Mouse (Mus musculus): ENCODE data around the gene 1190007I07Rik. TPM values are rescaled to one million over a fixed set of nuclear protein-coding genes. Genes with fewer than 3 reads are reported as not detected.

The 1190007I07Rik gene
- polyA plus RNA-seq, 1 experiment from 2014 or later = 55.6 TPM

- Histone ChIP-seq H3K36me3 (ENCODE audit: control insufficient read depth, insufficient read depth, low read length) (peaks cover 14% of the 10 kb centered on the region), H3K4me1 (ENCODE audit: control insufficient read depth, insufficient read depth, low read length) (no peaks in the 10 kb centered on the region), H3K27ac (ENCODE audit: low read length) (no peak overlapping the region), H3K27me3 (ENCODE audit: control insufficient read depth, insufficient read depth, low read length) (no peaks in the 10 kb centered on the region), H3K4me2 (replicated peaks; ENCODE audit: low read depth, low read length) (no peak overlapping the region), H3K9me3 (ENCODE audit: control insufficient read depth, low read depth, low read length) (no peaks in the 10 kb centered on the region), H3K9ac (replicated peaks; ENCODE audit: low read depth, low read length) (no peak overlapping the region), H3K4me3 (ENCODE audit: low read depth, low read length) (no peak overlapping the region)
- WGBS = 66% methylated on average over 5 of the region's 5 CpGs
- ATAC-seq (ENCODE audit: insufficient number of reproducible peaks, insufficient read depth, low FRiP score, low read depth) = no peak
Observed at GRCm38 (mm10) chr10:82652625-82653024, 29.6 kb upstream of the 1190007I07Rik start.

GRCm38 (mm10) chr10:82651221-82651620 lies 28.2 kb upstream of the 1190007I07Rik start:
- peaks cover 26% of the 10 kb centered on the region for H3K36me3 ChIP-seq (ENCODE audit: control insufficient read depth, insufficient read depth, low read length)
- H3K9ac ChIP-seq (replicated peaks; ENCODE audit: low read depth, low read length) = no peak overlapping the region
- H3K27me3 ChIP-seq (ENCODE audit: control insufficient read depth, insufficient read depth, low read length) = no peaks in the 10 kb centered on the region
- no peaks in the 10 kb centered on the region for H3K9me3 ChIP-seq (ENCODE audit: control insufficient read depth, low read depth, low read length)
- H3K4me2 ChIP-seq (replicated peaks; ENCODE audit: low read depth, low read length) = no peak overlapping the region
- ATAC-seq (ENCODE audit: insufficient number of reproducible peaks, insufficient read depth, low FRiP score, low read depth) = no peak
- H3K4me3 ChIP-seq (ENCODE audit: low read depth, low read length) = no peak overlapping the region
- WGBS = 89% methylated on average over 5 of the region's 5 CpGs
- H3K27ac ChIP-seq (ENCODE audit: low read length) = no peak overlapping the region
- H3K4me1 ChIP-seq (ENCODE audit: control insufficient read depth, insufficient read depth, low read length) = no peaks in the 10 kb centered on the region

GRCm38 (mm10) chr10:82647205-82647811 lies 24.3 kb upstream of the 1190007I07Rik start:
- no peak for ATAC-seq (ENCODE audit: insufficient number of reproducible peaks, insufficient read depth, low FRiP score, low read depth)
- Histone ChIP-seq H3K9ac (replicated peaks; ENCODE audit: low read depth, low read length) (no peak overlapping the region), H3K4me1 (ENCODE audit: control insufficient read depth, insufficient read depth, low read length) (no peaks in the 10 kb centered on the region), H3K36me3 (ENCODE audit: control insufficient read depth, insufficient read depth, low read length) (peaks cover 54% of the 10 kb centered on the region), H3K9me3 (ENCODE audit: control insufficient read depth, low read depth, low read length) (no peaks in the 10 kb centered on the region), H3K27ac (ENCODE audit: low read length) (no peak overlapping the region), H3K4me2 (replicated peaks; ENCODE audit: low read depth, low read length) (no peak overlapping the region), H3K27me3 (ENCODE audit: control insufficient read depth, insufficient read depth, low read length) (no peaks in the 10 kb centered on the region), H3K4me3 (ENCODE audit: low read depth, low read length) (no peak overlapping the region)
- 70% methylated on average over 17 of the region's 17 CpGs for WGBS

- Histone ChIP-seq H3K36me3 (ENCODE audit: control insufficient read depth, insufficient read depth, low read length) (peaks cover 59% of the 10 kb centered on the region), H3K27ac (ENCODE audit: low read length) (no peak overlapping the region), H3K4me3 (ENCODE audit: low read depth, low read length) (no peak overlapping the region), H3K4me2 (replicated peaks; ENCODE audit: low read depth, low read length) (no peak overlapping the region), H3K4me1 (ENCODE audit: control insufficient read depth, insufficient read depth, low read length) (no peaks in the 10 kb centered on the region), H3K9me3 (ENCODE audit: control insufficient read depth, low read depth, low read length) (no peaks in the 10 kb centered on the region), H3K27me3 (ENCODE audit: control insufficient read depth, insufficient read depth, low read length) (no peaks in the 10 kb centered on the region), H3K9ac (replicated peaks; ENCODE audit: low read depth, low read length) (no peak overlapping the region)
- WGBS = 92% methylated on average over 8 of the region's 8 CpGs
- no peak for ATAC-seq (ENCODE audit: insufficient number of reproducible peaks, insufficient read depth, low FRiP score, low read depth)
Observed at GRCm38 (mm10) chr10:82646083-82646482, 23.1 kb upstream of the 1190007I07Rik start.

GRCm38 (mm10) chr10:82641481-82641880 lies 18.5 kb upstream of the 1190007I07Rik start:
- Histone ChIP-seq H3K27me3 (ENCODE audit: control insufficient read depth, insufficient read depth, low read length) (no peaks in the 10 kb centered on the region), H3K9me3 (ENCODE audit: control insufficient read depth, low read depth, low read length) (no peaks in the 10 kb centered on the region), H3K27ac (ENCODE audit: low read length) (no peak overlapping the region), H3K4me3 (ENCODE audit: low read depth, low read length) (no peak overlapping the region), H3K36me3 (ENCODE audit: control insufficient read depth, insufficient read depth, low read length) (peaks cover 66% of the 10 kb centered on the region), H3K4me2 (replicated peaks; ENCODE audit: low read depth, low read length) (no peak overlapping the region), H3K4me1 (ENCODE audit: control insufficient read depth, insufficient read depth, low read length) (no peaks in the 10 kb centered on the region), H3K9ac (replicated peaks; ENCODE audit: low read depth, low read length) (no peak overlapping the region)
- ATAC-seq (ENCODE audit: insufficient number of reproducible peaks, insufficient read depth, low FRiP score, low read depth) = no peak
- 92% methylated on average over 9 of the region's 9 CpGs for WGBS

GRCm38 (mm10) chr10:82639032-82639698 lies 16.1 kb upstream of the 1190007I07Rik start:
- Histone ChIP-seq H3K27me3 (ENCODE audit: control insufficient read depth, insufficient read depth, low read length) (no peaks in the 10 kb centered on the region), H3K4me1 (ENCODE audit: control insufficient read depth, insufficient read depth, low read length) (no peaks in the 10 kb centered on the region), H3K9me3 (ENCODE audit: control insufficient read depth, low read depth, low read length) (no peaks in the 10 kb centered on the region), H3K9ac (replicated peaks; ENCODE audit: low read depth, low read length) (no peak overlapping the region), H3K27ac (ENCODE audit: low read length) (no peak overlapping the region), H3K4me3 (ENCODE audit: low read depth, low read length) (no peak overlapping the region), H3K4me2 (replicated peaks; ENCODE audit: low read depth, low read length) (no peak overlapping the region), H3K36me3 (ENCODE audit: control insufficient read depth, insufficient read depth, low read length) (peaks cover 51% of the 10 kb centered on the region)
- WGBS = 91% methylated on average over 8 of the region's 8 CpGs
- ATAC-seq (ENCODE audit: insufficient number of reproducible peaks, insufficient read depth, low FRiP score, low read depth) = no peak

GRCm38 (mm10) chr10:82636321-82636720 lies 13.3 kb upstream of the 1190007I07Rik start:
- Histone ChIP-seq H3K9me3 (ENCODE audit: control insufficient read depth, low read depth, low read length) (0 out of 2 replicates have a peak, but pooled peaks cover 3% of the 10 kb centered on the region), H3K9ac (replicated peaks; ENCODE audit: low read depth, low read length) (no peak overlapping the region), H3K4me3 (ENCODE audit: low read depth, low read length) (no peak overlapping the region), H3K4me2 (replicated peaks; ENCODE audit: low read depth, low read length) (no peak overlapping the region), H3K36me3 (ENCODE audit: control insufficient read depth, insufficient read depth, low read length) (peaks cover 35% of the 10 kb centered on the region), H3K27ac (ENCODE audit: low read length) (no peak overlapping the region), H3K27me3 (ENCODE audit: control insufficient read depth, insufficient read depth, low read length) (no peaks in the 10 kb centered on the region), H3K4me1 (ENCODE audit: control insufficient read depth, insufficient read depth, low read length) (no peaks in the 10 kb centered on the region; the same call in 1 of the 2 replicates)
- WGBS = 93% methylated on average over 3 of the region's 3 CpGs
- no peak for ATAC-seq (ENCODE audit: insufficient number of reproducible peaks, insufficient read depth, low FRiP score, low read depth)

GRCm38 (mm10) chr10:82634348-82634747 lies 11.3 kb upstream of the 1190007I07Rik start:
- 99% methylated on average over 7 of the region's 7 CpGs for WGBS
- Histone ChIP-seq H3K27me3 (ENCODE audit: control insufficient read depth, insufficient read depth, low read length) (no peaks in the 10 kb centered on the region), H3K9me3 (ENCODE audit: control insufficient read depth, low read depth, low read length) (0 out of 2 replicates have a peak, but pooled peaks cover 3% of the 10 kb centered on the region), H3K9ac (replicated peaks; ENCODE audit: low read depth, low read length) (no peak overlapping the region), H3K4me3 (ENCODE audit: low read depth, low read length) (no peak overlapping the region), H3K36me3 (ENCODE audit: control insufficient read depth, insufficient read depth, low read length) (peaks cover 16% of the 10 kb centered on the region; the same call in 1 of the 2 replicates), H3K4me1 (ENCODE audit: control insufficient read depth, insufficient read depth, low read length) (peaks cover 9% of the 10 kb centered on the region), H3K4me2 (replicated peaks; ENCODE audit: low read depth, low read length) (no peak overlapping the region), H3K27ac (ENCODE audit: low read length) (no peak overlapping the region)
- ATAC-seq (ENCODE audit: insufficient number of reproducible peaks, insufficient read depth, low FRiP score, low read depth) = no peak

Measured in stomach, embryonic 14.5 days (tissue).